Comparison of ENCODE assay signal across 14 mouse cellular contexts in genomic region chr3:78691499-78691898, GRCm38 (mm10).
DNase-seq lines count a peak whose midpoint lies in the region; ATAC-seq and TF ChIP-seq lines count a peak whose summit lies in the region.
"Had no signal": no experiment of that assay in that cellular context is flagged by ENCODE, and none has a peak within 500 bp of the region (broad histone marks: within the 10 kb centered on the region; RNA-seq: fewer than 3 reads in every experiment).

No protein-coding gene starts in this region.

- H3K27ac ChIP-seq in embryonic facial prominence, embryonic 14.5 days (replicated peaks; ENCODE audit: low read depth, low read length): no peak overlapping the region
- no peak overlapping the region for H3K27ac ChIP-seq in embryonic facial prominence, embryonic 10.5 days (replicated peaks)
- H3K27ac ChIP-seq: embryonic facial prominence, embryonic 13.5 days; limb, embryonic 12.5 days; stomach, postnatal 0 days had no signal

- H3K9me3 ChIP-seq in embryonic facial prominence, embryonic 14.5 days (ENCODE audit: control insufficient read depth, low read length): no peaks in the 10 kb centered on the region
- no peaks in the 10 kb centered on the region for H3K9me3 ChIP-seq in embryonic facial prominence, embryonic 10.5 days
- H3K9me3 ChIP-seq: embryonic facial prominence, embryonic 13.5 days; limb, embryonic 12.5 days had no signal

- peak; percentile 33 for DNase-seq in embryonic facial prominence, embryonic 14.5 days (ENCODE audit: low spot score)
- DNase-seq in embryonic facial prominence, embryonic 10.5 days (ENCODE audit: low spot score): no peak
- DNase-seq in layer of hippocampus, adult 8-10 months (ENCODE audit: low spot score in 2 of 2): peak; percentile 7 to 18
- DNase-seq in layer of hippocampus, postnatal 25 days (ENCODE audit: extremely low spot score in 1 of 2, low spot score in 1 of 2): no peak
- DNase-seq in brain, embryonic 14.5 days (ENCODE audit: low read depth): peak; percentile 49
- DNase-seq in left cerebral cortex, adult 11 months (ENCODE audit: low spot score): peak; percentile 12
- no peak for DNase-seq in thymus, adult 18-20 months
- no peak for DNase-seq in spleen, postnatal 10 days (ENCODE audit: low spot score in 2 of 2)
- DNase-seq: gastrocnemius, postnatal 14 days; kidney, adult 11 months had no signal

- 0 out of 2 replicates have a peak, but pooled peaks have one; percentile 22 for ATAC-seq in embryonic facial prominence, embryonic 14.5 days (ENCODE audit: low read depth)
- ATAC-seq: Patski had no signal

- no peak overlapping the region for H3K9ac ChIP-seq in embryonic facial prominence, embryonic 14.5 days (ENCODE audit: low read depth, low read length)
- H3K9ac ChIP-seq: embryonic facial prominence, embryonic 13.5 days; limb, embryonic 12.5 days had no signal

- no peak overlapping the region for H3K4me3 ChIP-seq in embryonic facial prominence, embryonic 14.5 days (ENCODE audit: low read depth, low read length)
- H3K4me3 ChIP-seq in embryonic facial prominence, embryonic 10.5 days: no peak overlapping the region
- H3K4me3 ChIP-seq: embryonic facial prominence, embryonic 13.5 days; limb, embryonic 12.5 days had no signal

- no peak for TF ChIP-seq POLR2A in brain, embryonic 14.5 days (IDR thresholded peaks at IDR 0.05; ENCODE audit: borderline replicate concordance, extremely low read depth, insufficient read depth, insufficient read length, poor library complexity, severe bottlenecking)

- no peak overlapping the region for H3K4me2 ChIP-seq in embryonic facial prominence, embryonic 14.5 days (ENCODE audit: low read depth, low read length)
- H3K4me2 ChIP-seq: embryonic facial prominence, embryonic 13.5 days; limb, embryonic 12.5 days had no signal

- H3K36me3 ChIP-seq in embryonic facial prominence, embryonic 14.5 days (ENCODE audit: control insufficient read depth, insufficient read depth, low read length): no peaks in the 10 kb centered on the region
- no peaks in the 10 kb centered on the region for H3K36me3 ChIP-seq in embryonic facial prominence, embryonic 10.5 days (replicated peaks)
- H3K36me3 ChIP-seq: embryonic facial prominence, embryonic 13.5 days; limb, embryonic 12.5 days had no signal

- TF ChIP-seq CTCF in brain, embryonic 14.5 days (IDR thresholded peaks at IDR 0.05; ENCODE audit: borderline replicate concordance, extremely low read depth, insufficient read depth, insufficient read length): no peak

- WGBS in embryonic facial prominence, embryonic 14.5 days: 58% methylated on average over 3 of the region's 3 CpGs
- WGBS in embryonic facial prominence, embryonic 10.5 days: 74% methylated on average over 3 of the region's 3 CpGs

- no peaks in the 10 kb centered on the region for H3K27me3 ChIP-seq in embryonic facial prominence, embryonic 14.5 days (replicated peaks; ENCODE audit: control insufficient read depth, insufficient read depth, low read length)
- H3K27me3 ChIP-seq in embryonic facial prominence, embryonic 10.5 days (replicated peaks; ENCODE audit: low read depth, poor library complexity, severe bottlenecking): no peaks in the 10 kb centered on the region
- H3K27me3 ChIP-seq: embryonic facial prominence, embryonic 13.5 days; limb, embryonic 12.5 days had no signal

- no peaks in the 10 kb centered on the region for H3K4me1 ChIP-seq in embryonic facial prominence, embryonic 14.5 days (ENCODE audit: control insufficient read depth, insufficient read depth, low read length)
- no peaks in the 10 kb centered on the region for H3K4me1 ChIP-seq in embryonic facial prominence, embryonic 10.5 days
- H3K4me1 ChIP-seq: embryonic facial prominence, embryonic 13.5 days; limb, embryonic 12.5 days had no signal

Comparison
In these comparisons a context has a peak if more than half of its experiments do, and no peak if none do; other contexts are left out.
1. DNase-seq: peak in embryonic facial prominence, embryonic 14.5 days (single experiment), layer of hippocampus, adult 8-10 months (2 of 2), brain, embryonic 14.5 days (single experiment) and left cerebral cortex, adult 11 months (single experiment); none in embryonic facial prominence, embryonic 10.5 days (single experiment), layer of hippocampus, postnatal 25 days (0 of 2), thymus, adult 18-20 months (0 of 2) and spleen, postnatal 10 days (0 of 2).